Mouse (Mus musculus) spleen, adult 2 months (tissue): ENCODE results near the gene Igfals. TPM values are rescaled to one million over a fixed set of nuclear protein-coding genes. Genes with fewer than 3 reads are reported as not detected.

Source experiments
- DNase-seq, 2 experiments: peaks; one replicate each; pipeline versions ENCODE4 v3.0.0 to v3.0.0-alpha.2; 2012 to 2021; ENCODE audit warnings: low spot score in 2 of 2, low read depth in 1 of 2
- H3K27ac ChIP-seq: fragments of 200-500 bp; 2 replicates; pipeline ENCODE4 v1.5.1; 2012; ENCODE audit warnings: low read length, inconsistent platforms; ENCODE audit not compliant: insufficient read depth
- H3K27me3 ChIP-seq: fragments of 200-500 bp; 2 replicates; pipeline ENCODE4 v1.6.1; 2012; ENCODE audit warnings: mild to moderate bottlenecking, moderate library complexity, low read length, inconsistent platforms; ENCODE audit not compliant: control insufficient read depth, insufficient read depth
- H3K36me3 ChIP-seq: fragments of 200-500 bp; 2 replicates; pipeline ENCODE4 v1.6.1; 2012; ENCODE audit warnings: mild to moderate bottlenecking, low read length, inconsistent platforms; ENCODE audit not compliant: control insufficient read depth, insufficient read depth
- H3K4me1 ChIP-seq: fragments of 200-500 bp; 2 replicates; pipeline ENCODE4 v1.6.1; 2011; ENCODE audit warnings: inconsistent platforms; ENCODE audit not compliant: control insufficient read depth, insufficient read depth, insufficient read length
- H3K4me3 ChIP-seq: fragments of 200-500 bp; 2 replicates; pipeline ENCODE4 v1.5.1; 2011; ENCODE audit warnings: mild to moderate bottlenecking, inconsistent platforms; ENCODE audit not compliant: insufficient read depth, insufficient read length; ENCODE audit errors: extremely low read depth
- CTCF ChIP-seq: fragments of 200-500 bp; IDR thresholded peaks from 2 replicates; pipeline ENCODE4 v1.5.1; 2011; ENCODE audit warnings: mild to moderate bottlenecking, inconsistent platforms; ENCODE audit not compliant: insufficient read depth, insufficient read length, insufficient replicate concordance; ENCODE audit errors: extremely low read depth
- POLR2A ChIP-seq: fragments of 200-500 bp; IDR thresholded peaks from 2 replicates; pipeline ENCODE4 v1.6.1; 2011; ENCODE audit warnings: low read depth, low read length, inconsistent platforms
- WGBS: fragments of 180-500 bp; shearing (Covaris S2); methylation state at CpG from one replicate; pipeline ENCODE4 v1.1.7; 2018; 5-methylcytosine and 5-hydroxymethylcytosine counted together
- polyA plus RNA-seq: library from polyadenylated mRNA; depleted of rRNA; stranded (reverse); fragments of >200 nt; gene quantifications from 2 replicates; pipeline ENCODE4 v1.2.3, GENCODE M21; 2012

The Igfals gene
- polyA plus RNA-seq, 1 experiment = 1.1 TPM

DNA sequence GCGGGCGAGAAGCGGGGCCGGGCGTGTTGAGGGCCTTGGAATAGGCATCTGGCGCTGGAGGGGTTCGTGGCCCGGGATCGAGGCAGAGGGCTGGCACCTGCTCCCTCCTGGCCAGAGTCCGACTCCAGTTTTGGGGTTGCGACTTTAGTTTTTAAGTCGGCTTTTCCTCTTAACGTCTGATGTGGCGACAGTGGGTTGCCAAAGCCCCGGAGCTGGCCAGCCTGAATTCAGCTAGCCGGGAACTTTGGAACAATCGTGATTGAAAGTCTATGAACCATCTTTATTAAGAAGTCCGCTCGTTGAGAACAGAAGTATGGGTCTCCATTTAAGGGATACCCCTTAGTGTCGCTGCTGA, 15.0 kb upstream of the Igfals start:
- 1% methylated on average over 20 of the region's 20 CpGs for WGBS

DNA sequence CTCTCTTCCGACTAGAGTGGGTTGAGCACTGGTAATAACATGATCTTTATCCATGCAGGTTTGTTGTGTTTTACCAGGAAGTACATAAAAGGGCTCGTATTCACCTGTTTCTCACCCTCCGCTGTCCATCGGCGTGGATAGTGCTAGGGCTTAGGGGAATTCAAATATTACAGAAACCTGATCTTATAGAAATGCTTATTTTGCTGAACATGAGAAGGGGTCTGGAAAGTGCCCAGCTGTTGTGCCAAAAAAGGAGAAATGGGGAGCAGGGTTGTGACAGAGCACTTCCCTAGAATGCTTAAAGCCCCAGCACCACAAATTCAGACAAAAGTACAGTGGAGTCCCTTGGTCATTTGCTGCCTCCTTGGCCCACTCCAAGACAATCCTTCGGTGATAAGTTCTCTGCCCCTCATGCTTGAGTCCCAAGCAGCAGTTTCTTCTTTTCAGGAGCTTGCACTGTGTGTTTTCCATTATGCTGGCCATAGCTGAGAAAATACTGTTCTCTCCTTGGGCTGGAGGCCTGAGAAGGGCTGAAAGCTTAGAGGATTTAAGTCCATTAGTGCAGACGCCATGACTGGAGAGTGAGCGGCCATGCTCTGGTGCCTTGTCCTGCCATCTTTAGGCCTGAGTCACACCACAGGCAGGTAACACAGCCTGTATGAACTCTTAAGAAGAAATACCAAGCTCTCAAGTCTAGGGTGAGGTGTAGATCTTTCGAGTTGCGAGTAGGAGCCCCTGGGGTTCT, 14.2 kb upstream of the Igfals start:
- WGBS = 81% methylated on average over 10 of the region's 10 CpGs
- peak overlapping the region; percentile 89; the same call in 1 of the 2 replicates for H3K4me3 ChIP-seq

More for the DNA sequence above, 15.0 kb upstream of the Igfals start:
- TF ChIP-seq POLR2A (no peak), CTCF (no peak)
- peak overlapping the region; percentile 89 for H3K4me3 ChIP-seq
- H3K27me3 ChIP-seq = no peaks in the 10 kb centered on the region
- peaks cover 4% of the 10 kb centered on the region; the same call in 1 of the 2 replicates for H3K4me1 ChIP-seq
- H3K36me3 ChIP-seq = peaks cover 7% of the 10 kb centered on the region
- DNase-seq = no peak
- H3K27ac ChIP-seq = peak overlapping the region; percentile 79

GRCm38 (mm10) chr17:24855838-24856464, 9.8 kb upstream of the Igfals start:
- no peak overlapping the region for H3K4me3 ChIP-seq
- peaks cover 23% of the 10 kb centered on the region for H3K36me3 ChIP-seq
- H3K4me1 ChIP-seq = no peaks in the 10 kb centered on the region
- TF ChIP-seq POLR2A (no peak), CTCF (no peak)
- no peak for DNase-seq
- WGBS = 91% methylated on average over 3 of the region's 3 CpGs
- no peak overlapping the region for H3K27ac ChIP-seq
- no peaks in the 10 kb centered on the region for H3K27me3 ChIP-seq

More for the DNA sequence above, 14.2 kb upstream of the Igfals start:
- no peaks in the 10 kb centered on the region for H3K27me3 ChIP-seq
- no peak for DNase-seq
- peaks cover 9% of the 10 kb centered on the region for H3K36me3 ChIP-seq
- no peak overlapping the region for H3K27ac ChIP-seq
- peaks cover 4% of the 10 kb centered on the region; the same call in 1 of the 2 replicates for H3K4me1 ChIP-seq
- TF ChIP-seq POLR2A (no peak), CTCF (no peak)

GRCm38 (mm10) chr17:24856589-24856988, 9.2 kb upstream of the Igfals start:
- Histone ChIP-seq H3K36me3 (peaks cover 29% of the 10 kb centered on the region), H3K4me1 (no peaks in the 10 kb centered on the region), H3K4me3 (no peak overlapping the region), H3K27ac (no peak overlapping the region), H3K27me3 (no peaks in the 10 kb centered on the region)
- TF ChIP-seq CTCF (no peak), POLR2A (no peak)
- 97% methylated on average over 13 of the region's 13 CpGs for WGBS
- no peak for DNase-seq

GRCm38 (mm10) chr17:24857831-24858470, 7.8 kb upstream of the Igfals start:
- 80% methylated on average over 8 of the region's 8 CpGs for WGBS
- H3K27me3 ChIP-seq = no peaks in the 10 kb centered on the region
- H3K36me3 ChIP-seq = peaks cover 32% of the 10 kb centered on the region
- H3K4me3 ChIP-seq = no peak overlapping the region
- TF ChIP-seq CTCF (no peak), POLR2A (no peak)
- DNase-seq = no peak
- H3K4me1 ChIP-seq = no peaks in the 10 kb centered on the region
- H3K27ac ChIP-seq = no peak overlapping the region; the same call in 1 of the 2 replicates

DNA sequence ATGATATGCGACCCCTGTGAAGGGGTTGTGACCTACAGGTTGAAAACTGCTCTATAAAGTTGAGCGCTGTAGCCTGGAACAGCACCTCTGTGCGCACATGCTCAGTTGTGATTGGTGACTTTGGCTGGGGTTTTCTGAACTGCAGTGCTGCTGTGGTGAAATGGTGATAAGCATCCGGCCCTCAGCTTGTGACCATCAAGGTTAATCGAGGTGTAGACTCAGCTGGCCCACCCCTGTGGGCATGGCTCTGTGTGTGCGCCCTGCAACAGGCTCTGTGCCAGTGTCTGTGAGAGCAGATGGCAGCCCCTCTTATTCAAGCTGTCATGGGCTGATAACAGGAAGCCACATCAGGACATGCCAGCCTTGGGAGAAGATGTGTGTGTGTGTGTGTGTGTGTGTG, 6.8 kb upstream of the Igfals start:
- no peak overlapping the region for H3K27ac ChIP-seq
- no peak for DNase-seq

GRCm38 (mm10) chr17:24860076-24860475, 5.7 kb upstream of the Igfals start:
- Histone ChIP-seq H3K27me3 (no peaks in the 10 kb centered on the region), H3K4me3 (no peak overlapping the region), H3K27ac (peak overlapping the region; percentile 53; the same call in 1 of the 2 replicates), H3K36me3 (peaks cover 37% of the 10 kb centered on the region), H3K4me1 (no peaks in the 10 kb centered on the region)
- TF ChIP-seq CTCF (no peak), POLR2A (no peak)
- DNase-seq = no peak
- 87% methylated on average over 8 of the region's 8 CpGs for WGBS

More for the DNA sequence above, 6.8 kb upstream of the Igfals start:
- no peak overlapping the region for H3K4me3 ChIP-seq
- no peaks in the 10 kb centered on the region for H3K27me3 ChIP-seq
- TF ChIP-seq CTCF = no peak
- TF ChIP-seq POLR2A = no peak
- WGBS = 76% methylated on average over 6 of the region's 6 CpGs
- peaks cover 30% of the 10 kb centered on the region for H3K36me3 ChIP-seq
- H3K4me1 ChIP-seq = no peaks in the 10 kb centered on the region
